Mouse (Mus musculus): ENCODE measurements at regions not wholly inside any gene's neighbourhood (a gene's known extent, or its start where the extent isn't known, plus 50 kb on each side); places are given as distances from the start of the nearest gene placed in this dataset.

- TF ChIP-seq CTCF (IDR thresholded peaks at IDR 0.05; ENCODE audit: extremely low read depth, insufficient read length, insufficient replicate concordance, low read depth, low read length) (no peak), POLR2A (IDR thresholded peaks at IDR 0.05; ENCODE audit: low read depth, low read length) (no peak)
Measured at GRCm38 (mm10) chr1:177585320-177585719, 143.2 kb downstream of the Zbtb18 start.
